Mouse (Mus musculus): ENCODE data around the gene Lsm3. TPM values are rescaled to one million over a fixed set of nuclear protein-coding genes. Genes with fewer than 3 reads are reported as not detected.

Gene Lsm3
- polyA plus RNA-seq, 1 experiment from 2014 or later: 181 TPM

- H3K4me3 ChIP-seq: no peak overlapping the region
- no peaks in the 10 kb centered on the region for H3K27me3 ChIP-seq
- ATAC-seq (replicated peaks): no peak
- H3K4me1 ChIP-seq: no peaks in the 10 kb centered on the region
- H3K4me2 ChIP-seq (replicated peaks): no peak overlapping the region
- H3K36me3 ChIP-seq: no peaks in the 10 kb centered on the region
- no peaks in the 10 kb centered on the region for H3K9me3 ChIP-seq
- H3K27ac ChIP-seq (replicated peaks): no peak overlapping the region
- no peak overlapping the region for H3K9ac ChIP-seq (replicated peaks)
- WGBS: 51% methylated on average over 3 of the region's 3 CpGs
These were observed 19.5 kb downstream of the Lsm3 start for GRCm38 (mm10) chr6:91535231-91535630.

- no peak for ATAC-seq (replicated peaks)
- no peaks in the 10 kb centered on the region for H3K4me1 ChIP-seq
- H3K27me3 ChIP-seq: no peaks in the 10 kb centered on the region
- no peak overlapping the region for H3K9ac ChIP-seq (replicated peaks)
- no peak overlapping the region for H3K4me2 ChIP-seq (replicated peaks)
- H3K36me3 ChIP-seq: no peaks in the 10 kb centered on the region
- no peak overlapping the region for H3K4me3 ChIP-seq
- H3K27ac ChIP-seq (replicated peaks): no peak overlapping the region
- no peaks in the 10 kb centered on the region for H3K9me3 ChIP-seq
- WGBS: 92% methylated on average over 11 of the region's 11 CpGs
These were observed 20.5 kb downstream of the Lsm3 start for GRCm38 (mm10) chr6:91536047-91536765.

GRCm38 (mm10) chr6:91541276-91541675 is 25.5 kb downstream of the Lsm3 start:
- Histone ChIP-seq H3K9me3 (no peaks in the 10 kb centered on the region), H3K36me3 (no peaks in the 10 kb centered on the region), H3K4me1 (no peaks in the 10 kb centered on the region), H3K9ac (replicated peaks) (no peak overlapping the region), H3K4me2 (replicated peaks) (no peak overlapping the region), H3K27ac (replicated peaks) (no peak overlapping the region), H3K4me3 (no peak overlapping the region), H3K27me3 (no peaks in the 10 kb centered on the region)
- ATAC-seq (replicated peaks): no peak
- WGBS: 67% methylated on average over 3 of the region's 3 CpGs

- no peak for ATAC-seq (replicated peaks)
- H3K4me2 ChIP-seq (replicated peaks): no peak overlapping the region
- no peaks in the 10 kb centered on the region for H3K9me3 ChIP-seq
- no peaks in the 10 kb centered on the region for H3K27me3 ChIP-seq
- no peak overlapping the region for H3K9ac ChIP-seq (replicated peaks)
- no peak overlapping the region for H3K27ac ChIP-seq (replicated peaks)
- no peak overlapping the region for H3K4me3 ChIP-seq
- H3K36me3 ChIP-seq: no peaks in the 10 kb centered on the region
- WGBS: 83% methylated on average over 5 of the region's 5 CpGs
- H3K4me1 ChIP-seq: no peaks in the 10 kb centered on the region
These were observed 27.3 kb downstream of the Lsm3 start for GRCm38 (mm10) chr6:91543056-91543455.

- Histone ChIP-seq H3K4me3 (no peak overlapping the region), H3K4me2 (replicated peaks) (no peak overlapping the region), H3K9ac (replicated peaks) (no peak overlapping the region), H3K27ac (replicated peaks) (no peak overlapping the region), H3K36me3 (no peaks in the 10 kb centered on the region), H3K9me3 (no peaks in the 10 kb centered on the region), H3K4me1 (no peaks in the 10 kb centered on the region), H3K27me3 (no peaks in the 10 kb centered on the region)
- WGBS: 80% methylated on average over 9 of the region's 9 CpGs
- ATAC-seq (replicated peaks): no peak
These were observed 30.6 kb downstream of the Lsm3 start for GRCm38 (mm10) chr6:91546241-91546884.

- no peaks in the 10 kb centered on the region for H3K27me3 ChIP-seq
- H3K4me3 ChIP-seq: no peak overlapping the region
- H3K4me2 ChIP-seq (replicated peaks): no peak overlapping the region
- WGBS: 47% methylated on average over 1 of the region's 1 CpGs
- no peaks in the 10 kb centered on the region for H3K9me3 ChIP-seq
- no peaks in the 10 kb centered on the region for H3K4me1 ChIP-seq
- no peak for ATAC-seq (replicated peaks)
- H3K9ac ChIP-seq (replicated peaks): no peak overlapping the region
- no peak overlapping the region for H3K27ac ChIP-seq (replicated peaks)
- no peaks in the 10 kb centered on the region for H3K36me3 ChIP-seq
These were observed 31.6 kb downstream of the Lsm3 start for GRCm38 (mm10) chr6:91547313-91547712.

- no peak overlapping the region for H3K9ac ChIP-seq (replicated peaks)
- H3K4me3 ChIP-seq: no peak overlapping the region
- H3K9me3 ChIP-seq: no peaks in the 10 kb centered on the region
- H3K27me3 ChIP-seq: no peaks in the 10 kb centered on the region
- H3K4me1 ChIP-seq: no peaks in the 10 kb centered on the region
- no peak overlapping the region for H3K4me2 ChIP-seq (replicated peaks)
- WGBS: 85% methylated on average over 5 of the region's 5 CpGs
- no peaks in the 10 kb centered on the region for H3K36me3 ChIP-seq
- ATAC-seq (replicated peaks): no peak
- no peak overlapping the region for H3K27ac ChIP-seq (replicated peaks)
These were observed 33.9 kb downstream of the Lsm3 start for GRCm38 (mm10) chr6:91549621-91550020.

GRCm38 (mm10) chr6:91551671-91552070 is 35.9 kb downstream of the Lsm3 start:
- no peak overlapping the region for H3K27ac ChIP-seq (replicated peaks)
- H3K4me2 ChIP-seq (replicated peaks): no peak overlapping the region
- WGBS: 92% methylated on average over 3 of the region's 3 CpGs
- no peaks in the 10 kb centered on the region for H3K9me3 ChIP-seq
- no peak for ATAC-seq (replicated peaks)
- no peaks in the 10 kb centered on the region for H3K27me3 ChIP-seq
- no peaks in the 10 kb centered on the region for H3K4me1 ChIP-seq
- no peaks in the 10 kb centered on the region for H3K36me3 ChIP-seq
- no peak overlapping the region for H3K9ac ChIP-seq (replicated peaks)
- H3K4me3 ChIP-seq: no peak overlapping the region

GRCm38 (mm10) chr6:91552693-91553092 is 37.0 kb downstream of the Lsm3 start:
- Histone ChIP-seq H3K36me3 (no peaks in the 10 kb centered on the region), H3K4me3 (no peak overlapping the region), H3K9me3 (no peaks in the 10 kb centered on the region), H3K4me2 (replicated peaks) (no peak overlapping the region), H3K27ac (replicated peaks) (no peak overlapping the region), H3K9ac (replicated peaks) (no peak overlapping the region), H3K4me1 (no peaks in the 10 kb centered on the region), H3K27me3 (no peaks in the 10 kb centered on the region)
- 67% methylated on average over 3 of the region's 3 CpGs for WGBS
- no peak for ATAC-seq (replicated peaks)

- H3K9ac ChIP-seq (replicated peaks): no peak overlapping the region
- no peak for ATAC-seq (replicated peaks)
- WGBS: 76% methylated on average over 1 of the region's 1 CpGs
These were observed 42.8 kb downstream of the Lsm3 start for GRCm38 (mm10) chr6:91558565-91558964.

GRCm38 (mm10) chr6:91559371-91559770 is 43.6 kb downstream of the Lsm3 start:
- 63% methylated on average over 4 of the region's 4 CpGs for WGBS
- Histone ChIP-seq H3K9me3 (no peaks in the 10 kb centered on the region), H3K27ac (replicated peaks) (no peak overlapping the region)

More at GRCm38 (mm10) chr6:91558565-91558964, 42.8 kb downstream of the Lsm3 start:
- Histone ChIP-seq H3K36me3 (no peaks in the 10 kb centered on the region), H3K4me3 (no peak overlapping the region), H3K4me2 (replicated peaks) (no peak overlapping the region), H3K4me1 (no peaks in the 10 kb centered on the region), H3K9me3 (no peaks in the 10 kb centered on the region), H3K27ac (replicated peaks) (no peak overlapping the region), H3K27me3 (no peaks in the 10 kb centered on the region)

GRCm38 (mm10) chr6:91560186-91560585 is 44.5 kb downstream of the Lsm3 start:
- no peak overlapping the region for H3K27ac ChIP-seq (replicated peaks)
- no peaks in the 10 kb centered on the region for H3K4me1 ChIP-seq
- H3K9me3 ChIP-seq: no peaks in the 10 kb centered on the region
- ATAC-seq (replicated peaks): no peak
- no peaks in the 10 kb centered on the region for H3K27me3 ChIP-seq
- no peak overlapping the region for H3K9ac ChIP-seq (replicated peaks)
- 95% methylated on average over 3 of the region's 3 CpGs for WGBS
- H3K4me2 ChIP-seq (replicated peaks): no peak overlapping the region
- H3K4me3 ChIP-seq: no peak overlapping the region
- no peaks in the 10 kb centered on the region for H3K36me3 ChIP-seq

More at GRCm38 (mm10) chr6:91559371-91559770, 43.6 kb downstream of the Lsm3 start:
- H3K4me3 ChIP-seq: no peak overlapping the region
- H3K27me3 ChIP-seq: no peaks in the 10 kb centered on the region
- H3K4me2 ChIP-seq (replicated peaks): no peak overlapping the region
- no peaks in the 10 kb centered on the region for H3K36me3 ChIP-seq
- no peak overlapping the region for H3K9ac ChIP-seq (replicated peaks)
- ATAC-seq (replicated peaks): no peak
- H3K4me1 ChIP-seq: no peaks in the 10 kb centered on the region

GRCm38 (mm10) chr6:91563031-91563430 is 47.3 kb downstream of the Lsm3 start:
- Histone ChIP-seq H3K27ac (replicated peaks) (no peak overlapping the region), H3K4me2 (replicated peaks) (no peak overlapping the region), H3K4me1 (no peaks in the 10 kb centered on the region), H3K9me3 (no peaks in the 10 kb centered on the region), H3K27me3 (no peaks in the 10 kb centered on the region), H3K36me3 (no peaks in the 10 kb centered on the region), H3K9ac (replicated peaks) (no peak overlapping the region), H3K4me3 (no peak overlapping the region)
- no peak for ATAC-seq (replicated peaks)
- WGBS: 88% methylated on average over 3 of the region's 3 CpGs

All from forebrain, embryonic 15.5 days (tissue).